Mouse (Mus musculus) heart, adult 8-10 months (tissue): Measurements from ENCODE around the gene Gemin5. TPM values are rescaled to one million over a fixed set of nuclear protein-coding genes. Genes with fewer than 3 reads are reported as not detected.

Source experiments
- DNase-seq: peaks from one replicate; pipeline ENCODE4 v3.0.0; 2022; ENCODE audit warnings: low spot score
- total RNA-seq, 4 experiments: library from RNA; stranded (reverse); gene quantifications; 2 replicates each; pipeline ENCODE4 v1.2.4; 2022

Gemin5 gene
- total RNA-seq, 4 experiments from 2014 or later, result 8.8 to 9.6 (median 9.2) TPM

DNA sequence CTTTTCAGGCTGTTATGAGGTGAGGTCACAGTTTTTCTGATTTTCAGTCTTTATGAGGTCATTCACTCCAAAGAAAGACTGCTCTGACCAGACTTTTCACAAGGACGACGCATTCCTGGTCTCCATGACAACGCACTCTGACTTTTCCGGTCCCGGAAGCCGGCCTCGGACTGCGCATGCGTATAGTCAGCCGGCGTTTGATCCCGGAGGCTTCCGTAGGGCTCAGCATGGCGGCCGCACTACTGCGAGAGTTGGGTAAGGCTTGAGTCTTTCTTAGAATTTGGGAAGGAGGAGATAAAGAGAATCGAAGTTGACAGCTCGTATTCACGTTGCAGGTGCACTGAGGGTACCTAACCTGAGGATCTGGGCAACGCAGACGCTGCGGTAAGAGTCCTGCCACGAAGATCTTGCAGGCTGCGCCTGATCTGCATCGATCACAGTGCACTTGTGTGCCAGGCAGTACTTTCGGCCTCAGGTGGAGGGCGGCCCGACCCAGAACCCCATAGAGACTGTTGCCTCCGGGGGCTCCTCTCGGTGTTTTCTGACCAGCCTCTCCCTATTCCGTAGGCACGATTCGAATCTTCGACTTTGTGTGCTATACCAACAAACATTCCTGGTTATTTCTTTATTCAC is 3.2 kb upstream of the Gemin5 start, which contains the start of gene Mrpl22:
Gene Mrpl22, plus strand, starts transcription at position 203 of the 633 bp plus-strand sequence.
- DNase-seq, result peak; percentile 95

DNA sequence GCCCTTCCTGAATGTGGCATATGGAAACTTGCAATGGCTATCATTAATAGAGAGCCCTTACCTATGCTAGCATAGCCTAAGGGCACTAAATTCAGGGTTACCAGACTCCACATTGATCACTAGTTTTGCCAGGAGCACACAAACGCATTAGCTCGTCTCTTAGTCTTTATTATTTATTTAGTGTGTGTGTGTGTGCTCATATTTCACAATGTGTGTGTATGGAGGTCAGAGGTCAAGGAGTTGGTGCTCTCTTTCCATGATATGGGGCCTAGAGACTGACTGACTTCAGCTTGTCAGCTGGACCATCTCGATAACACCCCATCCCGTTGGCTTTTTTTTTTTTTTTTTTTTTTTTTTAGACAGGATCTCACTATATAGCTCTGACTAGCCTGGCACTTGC is 1.3 kb upstream of the Gemin5 start:
- no peak for DNase-seq

DNA sequence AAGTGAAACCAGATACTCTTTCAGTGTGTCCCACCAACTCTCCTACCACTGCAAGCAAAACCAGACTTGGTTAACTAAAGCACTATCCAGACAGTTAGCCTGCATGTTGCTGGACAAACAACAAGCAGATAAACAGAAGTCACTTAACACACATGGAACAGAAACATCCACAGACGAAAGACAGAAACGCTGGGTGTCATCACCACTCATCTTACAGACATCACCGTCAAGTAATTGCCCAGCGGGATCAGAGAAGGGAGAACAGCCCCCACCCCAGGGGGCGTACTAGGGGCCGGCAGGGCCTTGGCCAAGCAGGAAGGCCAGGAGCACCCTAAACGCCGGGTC is 545 bp downstream of the Gemin5 start:
- no peak for DNase-seq

DNA sequence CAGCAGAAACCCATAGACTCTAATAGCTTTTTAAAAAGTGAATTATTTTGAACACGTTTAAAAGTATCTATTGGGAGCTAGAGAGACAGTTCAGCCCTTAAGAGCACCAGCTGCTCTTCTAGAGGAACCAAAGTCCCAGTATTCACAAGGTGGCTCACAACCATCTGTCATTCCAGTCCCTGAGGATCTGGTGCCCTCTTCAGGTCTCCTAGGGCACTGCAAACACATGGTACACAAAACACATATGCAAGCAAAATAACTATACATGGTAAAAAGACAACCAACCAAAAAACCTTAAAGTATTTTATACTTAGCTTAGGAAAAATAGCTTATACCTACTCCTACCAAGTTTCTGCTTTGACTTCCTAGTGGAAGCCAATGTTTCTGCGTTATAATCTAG is 3.3 kb downstream of the Gemin5 start:
- DNase-seq, result no peak

DNA sequence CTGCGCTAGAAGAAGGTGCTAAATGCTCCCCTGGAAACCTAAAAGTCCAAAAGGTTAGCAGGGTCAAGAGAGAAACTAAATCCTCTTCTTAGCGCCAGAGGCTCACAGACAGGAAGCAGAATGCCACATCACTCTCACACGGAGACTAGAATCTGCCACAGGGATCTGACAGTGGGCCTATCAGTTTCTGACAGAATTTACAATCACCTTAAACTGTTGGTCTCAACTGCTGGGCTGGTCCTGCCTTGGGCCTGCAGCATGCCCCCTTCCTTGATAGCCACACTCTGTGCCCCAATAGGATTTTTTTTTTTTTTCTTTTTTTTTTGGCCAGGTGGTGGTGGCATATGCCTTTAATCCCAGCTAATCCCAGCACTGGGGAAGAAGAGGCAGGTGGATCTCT is 11.5 kb downstream of the Gemin5 start:
- no peak for DNase-seq

DNA sequence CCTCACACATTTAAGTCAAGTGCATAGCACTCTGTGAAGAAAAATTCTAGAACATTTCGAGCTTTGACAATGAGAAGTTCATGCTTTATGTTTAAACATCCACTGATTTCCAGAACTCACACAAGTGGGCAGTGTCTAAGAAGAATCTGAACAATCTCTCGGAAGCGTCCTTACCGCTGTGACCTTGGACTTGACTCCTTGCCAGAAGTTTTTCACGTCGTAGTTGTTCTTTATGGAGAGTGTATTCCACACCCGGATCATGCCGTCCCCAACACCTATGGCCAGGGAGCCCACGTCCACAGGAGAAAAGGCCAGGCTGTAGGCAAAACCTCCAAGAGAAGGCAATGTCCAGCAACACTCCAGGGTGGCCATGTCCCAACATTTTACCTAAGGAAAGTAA is 12.9 kb downstream of the Gemin5 start:
- no peak for DNase-seq

DNA sequence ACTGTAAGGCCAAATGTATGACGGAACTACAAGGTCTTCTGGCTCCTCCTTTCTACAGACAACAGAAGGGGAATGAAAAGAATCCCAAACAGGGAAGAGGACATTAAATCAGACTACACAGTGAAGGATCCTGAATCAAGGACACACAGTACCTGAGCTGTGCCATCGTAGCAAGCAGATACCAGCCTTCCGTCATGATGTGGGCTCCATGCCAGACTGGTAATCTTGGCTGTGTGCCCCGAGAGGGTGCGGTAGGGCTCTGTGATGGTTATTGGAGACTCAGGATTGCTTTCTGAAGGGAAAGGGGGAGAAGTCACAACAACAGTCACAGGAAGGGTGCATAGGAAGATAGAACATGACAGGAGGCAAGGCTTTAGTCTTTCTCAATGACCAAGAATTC is 22.1 kb downstream of the Gemin5 start:
- no peak for DNase-seq

DNA sequence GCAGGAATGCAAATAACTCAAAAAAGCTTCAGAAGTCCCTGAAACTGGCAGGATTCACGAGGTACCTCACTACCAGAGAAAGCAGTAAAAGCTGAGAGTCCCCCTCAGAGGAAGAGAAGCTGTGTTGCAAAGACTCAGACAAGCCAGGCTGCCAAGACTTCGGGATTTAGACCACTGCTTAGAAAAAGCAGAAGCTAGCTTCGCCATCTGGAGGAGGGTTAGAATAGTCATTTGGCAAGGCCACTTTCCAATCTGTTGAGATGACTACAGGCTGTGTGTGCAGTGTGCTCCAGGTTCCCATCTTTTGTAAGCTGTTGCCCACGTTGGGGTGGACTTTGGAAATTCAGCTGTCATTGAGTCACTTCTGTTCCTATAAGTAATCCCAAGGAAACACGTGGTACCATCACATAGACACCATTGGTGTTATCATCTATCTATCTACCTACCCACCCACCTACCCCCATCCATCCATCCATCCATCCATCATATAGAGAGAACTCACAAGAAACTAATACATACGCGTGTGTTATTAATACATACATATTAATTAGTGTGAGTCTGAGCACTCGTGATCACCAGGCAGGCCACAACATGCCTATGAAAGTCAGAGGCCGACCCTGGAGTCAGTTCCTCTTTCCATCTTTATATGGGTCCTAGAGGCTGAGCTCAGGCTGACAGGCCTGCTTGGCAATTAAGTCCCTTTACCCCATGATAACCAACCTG is 24.5 kb downstream of the Gemin5 start:
- DNase-seq, result no peak

DNA sequence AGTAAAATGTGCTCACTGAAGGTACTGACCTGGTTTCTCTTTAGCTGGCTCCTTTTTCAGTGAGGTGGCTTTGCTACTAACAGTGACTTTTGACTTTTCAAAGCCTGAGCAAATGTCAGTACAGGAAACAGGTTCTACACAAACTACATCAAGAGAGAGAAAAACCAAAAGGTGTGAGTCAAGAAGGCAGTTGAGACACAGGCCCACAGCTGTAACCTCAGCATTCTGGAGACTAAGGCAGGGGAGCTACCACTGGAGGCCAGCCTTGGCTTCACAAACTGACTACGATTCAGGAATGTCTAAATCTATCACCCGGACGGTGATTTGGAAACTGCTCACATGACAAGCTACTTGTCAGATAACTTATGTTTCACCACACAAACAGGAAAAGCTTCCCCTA is 28.9 kb downstream of the Gemin5 start:
- no peak for DNase-seq

DNA sequence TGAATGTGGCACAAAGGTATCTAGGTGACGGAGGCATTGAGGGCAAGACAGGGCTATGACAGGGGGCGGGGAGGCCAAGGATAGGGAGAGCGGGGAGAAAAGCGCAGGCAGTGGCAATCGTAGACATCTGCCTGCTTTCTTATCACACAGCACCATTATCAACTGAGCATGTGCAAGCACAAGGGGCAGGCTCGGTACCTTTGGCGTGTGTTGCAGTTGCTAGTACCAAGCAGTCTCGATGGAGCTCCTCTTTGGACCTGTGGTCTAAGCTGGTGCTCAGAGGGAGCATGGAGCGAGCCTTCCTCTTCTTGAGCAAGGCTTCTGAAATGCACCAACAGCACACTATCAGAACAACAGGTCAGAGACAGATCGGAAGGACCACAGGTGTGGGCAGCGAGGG is 29.5 kb downstream of the Gemin5 start:
- DNase-seq, result no peak

DNA sequence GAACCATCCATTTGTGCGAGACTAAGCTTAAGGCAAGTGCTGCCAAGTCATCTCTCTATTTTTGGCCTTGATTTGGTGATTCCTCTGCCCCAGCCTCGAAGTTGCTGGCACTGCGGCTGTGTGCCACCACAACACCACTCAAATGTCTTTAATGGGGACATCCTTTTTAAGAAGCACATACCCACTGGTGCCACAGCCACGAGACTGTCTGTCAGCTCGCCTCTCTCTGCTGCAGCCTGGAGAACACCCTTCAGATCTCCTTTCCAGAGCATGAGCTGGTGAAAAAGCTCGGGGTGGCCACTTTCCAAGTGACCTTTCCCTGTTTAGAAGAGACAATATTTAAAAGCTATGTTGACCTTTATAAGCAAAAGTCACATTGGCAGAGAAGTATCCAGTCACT is 31.7 kb downstream of the Gemin5 start:
- DNase-seq, result no peak

DNA sequence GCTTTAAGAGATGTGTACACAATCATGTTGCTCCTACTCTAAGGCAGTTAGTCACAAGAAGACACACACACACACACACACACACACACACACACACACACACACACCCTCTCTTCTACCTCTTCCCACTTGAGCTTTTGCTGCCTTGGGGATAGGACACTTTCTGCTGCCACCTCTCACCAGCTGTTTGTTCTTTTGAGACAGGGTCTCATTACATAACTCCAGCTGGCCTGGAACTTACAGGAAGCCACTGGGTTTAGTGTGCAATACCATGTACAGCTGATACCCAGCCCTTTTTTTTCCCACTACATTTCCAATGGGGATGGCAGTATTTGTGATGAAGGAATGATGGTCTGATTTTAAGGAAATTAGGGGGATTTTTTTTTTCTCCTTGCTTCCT is 33.0 kb downstream of the Gemin5 start:
- DNase-seq, result no peak

DNA sequence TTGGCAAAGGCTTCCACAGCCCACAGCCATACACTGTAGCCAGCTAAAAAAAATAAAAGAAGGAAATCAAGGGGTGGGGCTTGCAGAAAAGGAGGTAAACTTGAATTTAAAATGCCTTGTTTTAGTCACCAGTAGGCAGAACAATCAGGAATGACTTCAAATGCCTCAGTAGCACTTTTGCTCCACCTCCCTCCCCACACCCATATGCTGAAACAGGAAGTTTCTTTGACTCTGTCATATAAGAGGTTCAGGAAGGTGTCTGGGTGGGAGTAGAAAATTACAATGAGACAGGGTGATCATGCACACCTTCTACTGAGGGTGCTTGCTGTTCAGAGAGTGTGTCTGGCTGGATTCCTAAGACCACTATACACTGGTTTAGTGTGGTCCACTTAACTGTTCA is 33.5 kb downstream of the Gemin5 start:
- no peak for DNase-seq

DNA sequence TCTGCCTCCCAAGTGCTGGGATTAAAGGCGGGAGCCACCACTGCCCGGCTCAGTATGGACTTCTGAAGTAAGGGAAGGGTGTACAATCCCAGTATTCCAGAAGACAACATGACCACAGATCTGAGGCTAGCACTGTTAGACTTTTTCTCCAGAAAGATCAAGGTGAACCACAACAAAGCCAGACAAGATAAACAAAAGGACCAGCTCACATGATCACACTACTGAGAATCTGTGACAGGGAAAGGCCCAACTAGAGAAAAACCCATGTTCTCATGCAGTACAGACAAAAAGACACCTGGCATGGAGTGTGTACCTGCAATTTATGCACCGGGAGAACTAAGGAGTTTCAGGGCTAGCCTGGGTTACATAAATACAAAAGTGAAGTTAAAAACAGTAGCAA is 36.3 kb downstream of the Gemin5 start:
- no peak for DNase-seq

DNA sequence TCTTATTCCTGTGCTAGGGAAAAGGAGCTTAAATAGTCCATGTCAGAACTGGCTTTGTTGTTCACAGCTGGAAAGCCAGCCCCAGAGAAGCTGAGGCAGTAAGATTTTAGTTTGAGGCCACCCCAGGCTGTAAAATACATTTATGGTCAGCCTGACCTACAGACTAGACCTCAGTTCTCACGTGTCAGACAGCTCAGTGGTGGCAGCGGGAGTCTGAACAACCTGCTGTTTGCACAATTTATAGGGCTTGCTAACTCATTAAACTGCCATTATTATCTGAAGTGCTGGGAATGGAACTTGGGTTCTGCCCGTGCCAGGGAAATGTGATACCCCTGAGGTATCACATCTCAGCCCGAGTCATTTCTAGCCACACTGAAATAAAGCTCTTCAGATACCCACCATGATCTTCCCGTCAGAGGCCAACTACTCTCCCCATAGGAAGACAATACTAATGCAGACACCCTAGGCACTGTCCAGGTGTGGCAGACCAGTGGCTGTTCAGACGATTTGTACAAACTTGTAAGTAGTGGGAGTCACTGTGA is 39.0 kb downstream of the Gemin5 start:
- no peak for DNase-seq

DNA sequence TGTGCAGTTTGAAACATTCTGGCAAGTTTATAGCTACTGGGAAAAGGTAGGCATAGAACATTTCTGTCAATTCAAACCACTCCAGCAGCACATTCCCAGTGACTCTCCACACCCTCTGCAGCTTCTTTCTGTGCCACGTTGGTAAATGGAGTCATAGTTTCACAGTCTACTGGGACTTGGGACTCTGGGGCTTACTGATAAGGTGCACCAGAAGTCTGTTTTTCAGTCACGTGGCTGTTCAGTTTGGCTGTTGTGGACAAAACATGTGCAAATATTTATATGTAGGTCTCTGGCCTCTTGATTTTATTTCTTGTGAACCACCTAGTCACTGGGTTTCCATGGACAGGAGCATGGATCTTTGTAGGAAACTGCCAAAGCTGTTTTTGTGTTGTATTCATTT is 40.8 kb downstream of the Gemin5 start:
- no peak for DNase-seq

DNA sequence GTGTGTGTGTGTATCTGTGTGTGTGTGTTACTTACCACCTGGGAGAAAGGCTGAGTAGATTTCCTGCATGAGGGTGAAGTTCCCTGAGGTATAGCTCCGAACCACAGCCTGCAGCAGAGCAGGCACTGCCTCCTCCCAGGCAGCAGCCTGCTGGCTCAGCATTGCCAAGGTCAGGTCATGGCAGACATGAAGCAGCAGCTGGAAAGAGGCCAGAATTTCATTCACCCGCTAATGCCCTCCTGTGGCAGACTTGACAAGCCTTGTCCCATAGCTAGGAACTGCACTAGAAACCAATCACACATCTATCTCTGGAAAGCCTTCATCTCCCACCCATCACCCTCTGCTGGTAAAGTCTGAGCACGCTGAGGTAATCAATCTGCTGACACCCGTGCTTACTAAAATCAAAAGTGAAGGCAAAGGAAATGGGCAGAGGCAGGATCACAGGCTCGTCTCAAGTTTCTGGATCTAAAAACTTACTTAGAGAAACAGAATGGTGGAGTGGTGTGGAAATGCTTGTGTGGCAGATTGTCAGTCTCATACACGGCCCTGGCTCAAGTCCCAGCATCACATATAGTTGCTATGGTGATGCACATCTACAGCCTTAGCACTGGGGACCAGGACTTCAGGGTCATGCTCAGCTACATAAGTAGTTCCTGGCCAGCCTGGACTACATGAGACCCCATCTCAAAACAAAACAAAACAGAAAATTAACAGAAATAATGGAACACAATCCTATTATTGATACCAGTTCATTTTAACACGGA is 41.8 kb downstream of the Gemin5 start:
- peak; percentile 58 for DNase-seq

DNA sequence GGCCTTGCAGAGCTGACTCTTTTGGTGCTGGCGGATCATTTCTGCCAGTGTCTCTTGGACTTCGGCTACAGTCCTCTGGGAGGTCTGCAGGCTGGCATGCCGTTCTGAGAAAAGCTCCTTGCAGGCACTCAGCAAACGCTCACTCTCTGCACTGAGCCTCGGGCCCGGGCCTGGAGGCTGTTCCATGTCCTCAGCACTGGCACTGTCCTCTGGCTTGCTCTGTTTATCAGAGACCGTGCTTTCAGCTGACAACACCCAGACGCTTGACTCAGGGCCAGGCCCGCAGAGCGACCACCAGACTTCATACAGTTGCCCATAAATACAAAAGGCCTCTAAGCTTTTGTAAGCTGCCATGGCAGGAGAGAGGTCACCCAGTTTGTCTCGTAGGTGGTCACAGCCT is 43.3 kb downstream of the Gemin5 start:
- no peak for DNase-seq

DNA sequence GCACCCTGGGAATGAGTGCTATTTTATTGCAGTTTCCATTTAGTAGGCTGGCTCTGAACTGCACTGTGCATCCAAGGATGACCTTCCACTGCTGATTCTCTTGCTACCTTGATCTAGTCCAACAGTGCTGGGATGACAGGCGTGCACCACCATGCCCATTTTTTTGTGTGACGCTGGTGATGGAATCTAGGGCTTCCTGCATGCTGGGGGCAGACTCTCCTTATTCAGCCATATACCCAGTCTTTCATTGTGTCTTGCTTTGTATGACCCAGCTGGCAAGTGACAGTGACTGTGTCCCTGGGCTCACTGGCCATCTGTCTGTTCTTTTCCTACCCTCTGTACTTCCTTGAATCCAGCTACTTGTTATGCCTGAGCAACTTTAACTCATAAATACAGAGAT is 44.6 kb downstream of the Gemin5 start:
- no peak for DNase-seq

DNA sequence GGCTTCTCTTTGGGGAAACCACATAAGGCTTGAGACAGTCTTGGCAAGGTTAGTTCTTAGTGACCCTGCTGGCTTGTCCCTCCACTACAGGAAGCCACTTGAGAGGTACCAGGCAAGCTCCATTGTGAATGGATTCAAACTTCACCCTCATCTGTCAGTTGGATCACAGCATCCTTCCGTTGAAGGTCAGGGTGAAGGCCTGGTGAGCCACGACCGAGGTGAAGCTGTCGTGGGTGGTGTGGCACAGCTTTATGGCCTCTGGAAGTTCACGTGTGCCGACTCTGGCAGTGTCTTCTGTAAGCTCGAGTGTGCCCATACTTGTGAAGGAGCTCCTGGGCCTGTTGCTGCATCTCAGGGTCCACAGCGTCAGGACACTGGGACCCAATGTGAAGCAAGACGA is 47.0 kb downstream of the Gemin5 start:
- no peak for DNase-seq

DNA sequence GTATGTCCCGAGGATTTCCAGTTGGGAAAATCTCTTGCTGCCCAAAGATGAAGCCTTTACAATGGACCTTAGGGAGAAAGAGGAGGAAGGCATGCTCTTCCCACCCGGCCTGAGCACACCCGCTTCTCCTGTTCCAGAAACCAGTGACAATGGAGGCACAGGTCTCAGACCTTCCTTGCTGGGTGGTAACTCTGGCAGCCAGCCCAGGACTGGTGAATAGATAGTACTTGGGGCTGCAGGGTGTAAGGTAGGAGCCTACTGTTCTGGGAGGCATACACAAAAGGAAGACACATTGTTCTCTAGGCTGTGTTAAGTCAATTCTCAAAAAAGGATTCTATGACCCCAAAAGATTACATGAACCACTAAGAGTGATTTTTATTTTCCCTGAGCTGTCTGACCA is 47.7 kb downstream of the Gemin5 start:
- no peak for DNase-seq

DNA sequence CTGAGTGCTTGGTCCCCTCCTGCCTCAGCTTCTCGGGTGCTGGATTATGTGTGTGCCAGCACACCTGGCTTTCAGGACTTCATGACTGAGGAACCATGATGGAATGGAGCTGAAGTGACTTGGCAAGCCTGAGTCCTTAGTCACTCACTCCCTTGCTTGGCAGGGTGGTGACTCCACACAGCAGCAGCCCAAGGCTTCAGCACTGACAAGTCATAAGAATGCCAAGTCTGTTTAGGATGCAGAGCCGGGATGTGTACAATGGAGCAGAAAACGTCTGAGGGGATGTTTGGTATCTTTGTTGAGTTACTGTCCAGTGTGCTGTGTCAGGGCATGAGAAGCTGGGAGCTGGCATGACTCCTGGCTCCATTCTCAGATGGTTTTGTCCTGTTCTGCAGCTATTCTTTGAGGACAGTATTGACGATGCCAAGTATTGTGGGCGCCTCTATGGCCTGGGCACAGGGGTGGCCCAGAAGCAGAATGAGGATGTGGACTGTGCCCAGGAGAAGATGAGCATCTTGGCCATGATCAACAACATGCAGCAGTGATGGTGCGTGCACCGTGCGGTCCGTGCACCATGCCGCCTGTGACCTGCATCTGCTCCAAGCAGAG is 51.2 kb downstream of the Gemin5 start:
- DNase-seq, result no peak
